Mouse (Mus musculus) kidney, adult 2 months (tissue): ENCODE results near the gene Bach2. TPM values are rescaled to one million over a fixed set of nuclear protein-coding genes. Genes with fewer than 3 reads are reported as not detected.

Experiments used
- DNase-seq: peaks from one replicate; pipeline ENCODE4 v3.0.0; 2021
- H3K27ac ChIP-seq: fragments of 200-500 bp; 2 replicates; pipeline ENCODE4 v1.5.1; 2012; ENCODE audit warnings: low read depth, low read length, control low read depth, inconsistent platforms; ENCODE audit not compliant: insufficient read depth
- H3K27me3 ChIP-seq: fragments of 200-500 bp; replicated peaks from 2 replicates; pipeline ENCODE4 v1.6.1; 2012; ENCODE audit warnings: mild to moderate bottlenecking, moderate library complexity, low read length, inconsistent platforms; ENCODE audit not compliant: control insufficient read depth, insufficient read depth
- H3K36me3 ChIP-seq: fragments of 200-500 bp; 2 replicates; pipeline ENCODE4 v1.6.1; 2012; ENCODE audit warnings: mild to moderate bottlenecking, moderate library complexity, low read length, inconsistent platforms; ENCODE audit not compliant: control insufficient read depth, insufficient read depth
- H3K4me1 ChIP-seq: fragments of 200-500 bp; 2 replicates; pipeline ENCODE4 v1.6.1; 2011; ENCODE audit warnings: low read length; ENCODE audit not compliant: control insufficient read depth, insufficient read depth
- H3K4me3 ChIP-seq: fragments of 200-500 bp; 2 replicates; pipeline ENCODE4 v1.5.1; 2011; ENCODE audit warnings: mild to moderate bottlenecking, low read depth, low read length, control low read depth; ENCODE audit not compliant: insufficient read depth
- CTCF ChIP-seq: fragments of 200-500 bp; conservative IDR thresholded peaks from 2 replicates; pipeline ENCODE4 v1.5.1; 2011; ENCODE audit warnings: low read depth, mild to moderate bottlenecking, control low read depth, low read length, moderate library complexity, mixed read lengths; ENCODE audit not compliant: insufficient read depth, insufficient read length
- POLR2A ChIP-seq: fragments of 200-500 bp; IDR thresholded peaks from one replicate; pipeline ENCODE4 v1.6.1; 2011; ENCODE audit warnings: low read depth, low read length, control low read depth
- WGBS: fragments of 180-500 bp; shearing (Covaris S2); methylation state at CpG from one replicate; pipeline ENCODE4 v1.1.7; 2018; 5-methylcytosine and 5-hydroxymethylcytosine counted together
- polyA plus RNA-seq: library from polyadenylated mRNA; depleted of rRNA; stranded (reverse); fragments of >200 nt; gene quantifications from 2 replicates; pipeline ENCODE4 v1.2.3, GENCODE M21; 2012

Gene Bach2
- polyA plus RNA-seq, 1 experiment: 2.5 TPM

- 88% methylated on average over 8 of the region's 8 CpGs for WGBS
- TF ChIP-seq CTCF (no peak), POLR2A (no peak)
- DNase-seq: no peak
- no peak overlapping the region for H3K27ac ChIP-seq
- no peaks in the 10 kb centered on the region for H3K36me3 ChIP-seq
- H3K4me3 ChIP-seq: no peak overlapping the region
- H3K27me3 ChIP-seq: no peaks in the 10 kb centered on the region
- H3K4me1 ChIP-seq: no peaks in the 10 kb centered on the region
These were observed 37.5 kb upstream of the Bach2 start for GRCm38 (mm10) chr4:32201114-32201513.

- TF ChIP-seq POLR2A (no peak), CTCF (no peak)
- H3K4me3 ChIP-seq: no peak overlapping the region
- no peaks in the 10 kb centered on the region for H3K36me3 ChIP-seq
- no peaks in the 10 kb centered on the region for H3K27me3 ChIP-seq
- no peaks in the 10 kb centered on the region for H3K4me1 ChIP-seq
- no peak for DNase-seq
- WGBS: 92% methylated on average over 5 of the region's 5 CpGs
- H3K27ac ChIP-seq: no peak overlapping the region
These were observed 36.2 kb upstream of the Bach2 start for GRCm38 (mm10) chr4:32202362-32202761.

- Histone ChIP-seq H3K27me3 (no peaks in the 10 kb centered on the region), H3K4me3 (no peak overlapping the region), H3K27ac (no peak overlapping the region), H3K4me1 (no peaks in the 10 kb centered on the region), H3K36me3 (no peaks in the 10 kb centered on the region)
- DNase-seq: no peak
- TF ChIP-seq CTCF (no peak), POLR2A (no peak)
- 90% methylated on average over 4 of the region's 4 CpGs for WGBS
These were observed 33.8 kb upstream of the Bach2 start for GRCm38 (mm10) chr4:32204819-32205218.

GRCm38 (mm10) chr4:32205825-32206224 is 32.8 kb upstream of the Bach2 start:
- DNase-seq: no peak
- WGBS: 60% methylated on average over 2 of the region's 2 CpGs
- TF ChIP-seq POLR2A (no peak), CTCF (no peak)
- Histone ChIP-seq H3K4me1 (no peaks in the 10 kb centered on the region), H3K27ac (no peak overlapping the region), H3K4me3 (no peak overlapping the region), H3K36me3 (no peaks in the 10 kb centered on the region), H3K27me3 (no peaks in the 10 kb centered on the region)

- DNase-seq: no peak
- no peak for TF ChIP-seq POLR2A
- TF ChIP-seq CTCF: no peak
- H3K4me3 ChIP-seq: no peak overlapping the region
- H3K36me3 ChIP-seq: no peaks in the 10 kb centered on the region
- no peak overlapping the region for H3K27ac ChIP-seq
- 93% methylated on average over 2 of the region's 2 CpGs for WGBS
- no peaks in the 10 kb centered on the region for H3K4me1 ChIP-seq
- no peaks in the 10 kb centered on the region for H3K27me3 ChIP-seq
These were observed 28.6 kb upstream of the Bach2 start for GRCm38 (mm10) chr4:32209995-32210394.

GRCm38 (mm10) chr4:32210424-32211184 is 28.0 kb upstream of the Bach2 start:
- H3K4me1 ChIP-seq: no peaks in the 10 kb centered on the region
- 68% methylated on average over 9 of the region's 9 CpGs for WGBS
- no peak overlapping the region for H3K4me3 ChIP-seq
- no peaks in the 10 kb centered on the region for H3K27me3 ChIP-seq
- H3K27ac ChIP-seq: no peak overlapping the region
- DNase-seq: no peak
- no peak for TF ChIP-seq POLR2A
- H3K36me3 ChIP-seq: no peaks in the 10 kb centered on the region

GRCm38 (mm10) chr4:32212593-32212992 is 26.0 kb upstream of the Bach2 start:
- Histone ChIP-seq H3K27ac (no peak overlapping the region), H3K27me3 (no peaks in the 10 kb centered on the region), H3K4me1 (no peaks in the 10 kb centered on the region), H3K36me3 (no peaks in the 10 kb centered on the region), H3K4me3 (no peak overlapping the region)
- no peak for DNase-seq
- TF ChIP-seq POLR2A: no peak
- TF ChIP-seq CTCF: no peak
